Comparison of ENCODE assay signal across 12 mouse cellular contexts in genomic region chr9:110933850-110934437, GRCm38 (mm10). TPM values are rescaled to one million over a fixed set of nuclear protein-coding genes. Genes with fewer than 3 reads are reported as not detected.
DNase-seq lines count a peak whose midpoint lies in the region; ATAC-seq and TF ChIP-seq lines count a peak whose summit lies in the region.
"Had no signal": no experiment of that assay in that cellular context is flagged by ENCODE, and none has a peak within 500 bp of the region (broad histone marks: within the 10 kb centered on the region; RNA-seq: fewer than 3 reads in every experiment).

No protein-coding gene starts in this region.

- H3K27ac ChIP-seq in hindbrain, embryonic 15.5 days (replicated peaks) = peak overlapping the region; percentile 51
- H3K27ac ChIP-seq in midbrain, postnatal 0 days (ENCODE audit: low read depth, low read length) = peak overlapping the region; percentile 51

- H3K9me3 ChIP-seq in hindbrain, embryonic 15.5 days = no peaks in the 10 kb centered on the region
- H3K9me3 ChIP-seq in midbrain, postnatal 0 days (ENCODE audit: low read length) = no peaks in the 10 kb centered on the region
- H3K9me3 ChIP-seq: G1E had no signal

- H3K27me3 ChIP-seq in hindbrain, embryonic 15.5 days = no peaks in the 10 kb centered on the region
- H3K27me3 ChIP-seq in midbrain, postnatal 0 days (ENCODE audit: insufficient read depth, low read length) = no peaks in the 10 kb centered on the region

- TF ChIP-seq CTCF in midbrain, postnatal 0 days (IDR thresholded peaks at IDR 0.05) = no peak

- no peak overlapping the region for H3K4me3 ChIP-seq in hindbrain, embryonic 15.5 days
- H3K4me3 ChIP-seq in midbrain, postnatal 0 days (ENCODE audit: low read depth, low read length) = no peak overlapping the region

- H3K9ac ChIP-seq in hindbrain, embryonic 15.5 days = no peak overlapping the region
- H3K9ac ChIP-seq in midbrain, postnatal 0 days (replicated peaks; ENCODE audit: low read length, poor library complexity, severe bottlenecking) = no peak overlapping the region

- peaks cover 16% of the 10 kb centered on the region for H3K4me1 ChIP-seq in hindbrain, embryonic 15.5 days (replicated peaks)
- 0 out of 2 replicates have a peak, but pooled peaks cover 3% of the 10 kb centered on the region for H3K4me1 ChIP-seq in midbrain, postnatal 0 days (ENCODE audit: insufficient read depth, low read length)

- WGBS in hindbrain, embryonic 15.5 days = 42% methylated on average over 12 of the region's 12 CpGs
- 53% methylated on average over 12 of the region's 12 CpGs for WGBS in midbrain, postnatal 0 days

- H3K4me2 ChIP-seq in hindbrain, embryonic 15.5 days = no peak overlapping the region
- no peak overlapping the region for H3K4me2 ChIP-seq in midbrain, postnatal 0 days (ENCODE audit: low read depth, low read length, poor library complexity, severe bottlenecking)

- no peaks in the 10 kb centered on the region for H3K36me3 ChIP-seq in hindbrain, embryonic 15.5 days
- no peaks in the 10 kb centered on the region for H3K36me3 ChIP-seq in midbrain, postnatal 0 days (ENCODE audit: insufficient read depth, low read length)
- H3K36me3 ChIP-seq: G1E had no signal

- ATAC-seq in hindbrain, embryonic 15.5 days (ENCODE audit: low FRiP score, low read depth) = peak; percentile 73
- peak; percentile 78 for ATAC-seq in midbrain, postnatal 0 days (ENCODE audit: low FRiP score)

- peak; percentile 16 for DNase-seq in kidney, adult 9 months
- DNase-seq in kidney, adult 11 months = no peak
- DNase-seq in cerebellum, postnatal 36 days = peak; percentile 26 to 33
- peak; percentile 83 for DNase-seq in midbrain, postnatal 0 days (ENCODE audit: low spot score)
- no peak for DNase-seq in thymus, postnatal 10 days (ENCODE audit: low spot score in 2 of 2)
- no peak for DNase-seq in adrenal gland, adult 8-10 months
- DNase-seq in adrenal gland, postnatal 36 days = no peak
- DNase-seq: gastrocnemius, postnatal 36 days had no signal

RNA-seq across cellular contexts. Expression of gene Tdgf1, which starts 12.0 kb away (rescaled TPM):
- polyA plus RNA-seq in hindbrain, embryonic 15.5 days (2015; fragmentation: Nextera tagmentation; extraction: Ambion mirVana) = 0.22 and 0.37 TPM in 2 replicates
- total RNA-seq in midbrain, postnatal 0 days (2014; rRNA removed) = not detected in 2 replicates
- polyA plus RNA-seq in midbrain, postnatal 0 days (2015; fragmentation: Nextera tagmentation; extraction: Ambion mirVana) = not detected in 2 replicates
- total RNA-seq in adrenal gland, adult 8-10 months (2022) = under 1 TPM in 1 of 4 experiments, not detected in 3; 0.14 TPM
- total RNA-seq in adrenal gland, postnatal 36 days (2021) = not detected
- total RNA-seq: gastrocnemius, postnatal 36 days; megakaryocyte, adult 5-6 weeks had no signal
- polyA plus RNA-seq: G1E had no signal

RNA-seq across cellular contexts. Expression of gene Fam240a, which starts 17.3 kb away (rescaled TPM):
- polyA plus RNA-seq in hindbrain, embryonic 15.5 days (2015; fragmentation: Nextera tagmentation; extraction: Ambion mirVana) = not detected in 2 replicates
- not detected in 2 replicates for total RNA-seq in midbrain, postnatal 0 days (2014; rRNA removed)
- not detected in 2 replicates for polyA plus RNA-seq in midbrain, postnatal 0 days (2015; fragmentation: Nextera tagmentation; extraction: Ambion mirVana)
- not detected for total RNA-seq in adrenal gland, adult 8-10 months (2022)
- total RNA-seq in adrenal gland, postnatal 36 days (2021) = not detected
- total RNA-seq: G1E; left cerebral cortex, postnatal 36 days; megakaryocyte, adult 5-6 weeks had no signal
- polyA plus RNA-seq: G1E had no signal

RNA-seq across cellular contexts. Expression of gene Lrrc2, which starts 17.4 kb away (rescaled TPM):
- 0.80 and 2.4 TPM in 2 replicates for polyA plus RNA-seq in hindbrain, embryonic 15.5 days (2015; fragmentation: Nextera tagmentation; extraction: Ambion mirVana)
- 0.28 and 0.93 TPM in 2 replicates for total RNA-seq in midbrain, postnatal 0 days (2014; rRNA removed)
- polyA plus RNA-seq in midbrain, postnatal 0 days (2015; fragmentation: Nextera tagmentation; extraction: Ambion mirVana) = 1.1 TPM in 2 replicates
- total RNA-seq in adrenal gland, adult 8-10 months (2022) = 10 to 100 TPM; 13.0 to 17.1 (median 14.1) TPM
- total RNA-seq in adrenal gland, postnatal 36 days (2021) = 10 to 100 TPM in 1 of 2 experiments, 1 to 10 TPM in 1; 7.9 to 11.1 TPM
- polyA plus RNA-seq: G1E had no signal

RNA-seq across cellular contexts. Expression of gene Tmie, which starts 54.0 kb away (rescaled TPM):
- polyA plus RNA-seq in hindbrain, embryonic 15.5 days (2015; fragmentation: Nextera tagmentation; extraction: Ambion mirVana) = 4.2 and 4.7 TPM in 2 replicates
- total RNA-seq in midbrain, postnatal 0 days (2014; rRNA removed) = 3.7 and 7.6 TPM in 2 replicates
- polyA plus RNA-seq in midbrain, postnatal 0 days (2015; fragmentation: Nextera tagmentation; extraction: Ambion mirVana) = 6.6 and 7.6 TPM in 2 replicates
- total RNA-seq in adrenal gland, adult 8-10 months (2022) = 1 to 10 TPM; 2.3 to 7.5 (median 5.1) TPM
- total RNA-seq in adrenal gland, postnatal 36 days (2021) = 1 to 10 TPM; 2.0 to 3.0 TPM
- total RNA-seq: megakaryocyte, adult 5-6 weeks had no signal
- polyA plus RNA-seq: G1E had no signal

RNA-seq across cellular contexts. Expression of gene Als2cl, which starts 54.3 kb away (rescaled TPM):
- 2.2 and 3.1 TPM in 2 replicates for polyA plus RNA-seq in hindbrain, embryonic 15.5 days (2015; fragmentation: Nextera tagmentation; extraction: Ambion mirVana)
- total RNA-seq in midbrain, postnatal 0 days (2014; rRNA removed) = 5.8 and 9.0 TPM in 2 replicates
- 1.2 and 1.6 TPM in 2 replicates for polyA plus RNA-seq in midbrain, postnatal 0 days (2015; fragmentation: Nextera tagmentation; extraction: Ambion mirVana)
- 10 to 100 TPM; 16.4 to 43.7 (median 30.2) TPM for total RNA-seq in adrenal gland, adult 8-10 months (2022)
- 10 to 100 TPM; 12.4 to 16.0 TPM for total RNA-seq in adrenal gland, postnatal 36 days (2021)
- total RNA-seq: G1E had no signal
- polyA plus RNA-seq: G1E had no signal

Comparison
In these comparisons a context has a peak if more than half of its experiments do, and no peak if none do; other contexts are left out.
1. DNase-seq: peak in kidney, adult 9 months (single experiment), cerebellum, postnatal 36 days (2 of 2) and midbrain, postnatal 0 days (single experiment); none in kidney, adult 11 months (single experiment), thymus, postnatal 10 days (0 of 2), adrenal gland, adult 8-10 months (single experiment) and adrenal gland, postnatal 36 days (0 of 2).